Mouse (Mus musculus) limb, embryonic 14.5 days (tissue): ENCODE results near the gene Synj1. TPM values are rescaled to one million over a fixed set of nuclear protein-coding genes. Genes with fewer than 3 reads are reported as not detected.
A peak's percentile ranks its signal among the peaks of the same experiment; 100 is the strongest.

Experiments used
- ATAC-seq: fragments of 200-750 bp; cut with Nextera tagmentation; 2 replicates; pipeline ENCODE4 v1.8.0; 2017; ENCODE audit warnings: low read depth, moderate number of reproducible peaks, moderate TSS enrichment; ENCODE audit not compliant: low FRiP score
- DNase-seq: peaks from one replicate; pipeline ENCODE4 v3.0.0-alpha.2; 2015; ENCODE audit warnings: low spot score
- H3K27ac ChIP-seq: fragments of 300-500 bp; sonication (generic); replicated peaks from 2 replicates; pipeline ENCODE4 v1.5.1; 2014; ENCODE audit warnings: low read depth, mild to moderate bottlenecking, low read length, moderate library complexity, mixed read lengths
- H3K27me3 ChIP-seq: fragments of 300-500 bp; sonication (generic); 2 replicates; pipeline ENCODE4 v1.6.1; 2014; ENCODE audit warnings: low read length, mixed read lengths; ENCODE audit not compliant: control insufficient read depth, insufficient read depth
- H3K36me3 ChIP-seq: fragments of 300-500 bp; sonication (generic); 2 replicates; pipeline ENCODE4 v1.6.1; 2014; ENCODE audit warnings: mild to moderate bottlenecking, low read length, moderate library complexity, mixed read lengths; ENCODE audit not compliant: control insufficient read depth, insufficient read depth
- H3K4me1 ChIP-seq: fragments of 300-500 bp; sonication (generic); 2 replicates; pipeline ENCODE4 v1.6.1; 2014; ENCODE audit warnings: antibody characterized with exemption, low read length, mixed read lengths; ENCODE audit not compliant: control insufficient read depth, insufficient read depth
- H3K4me2 ChIP-seq: fragments of 300-500 bp; sonication (generic); replicated peaks from 2 replicates; pipeline ENCODE4 v1.6.1; 2014; ENCODE audit warnings: low read depth, mild to moderate bottlenecking, low read length, moderate library complexity; ENCODE audit not compliant: severe bottlenecking
- H3K4me3 ChIP-seq: fragments of 300-500 bp; sonication (generic); replicated peaks from 2 replicates; pipeline ENCODE4 v1.5.1; 2014; ENCODE audit warnings: low read length
- H3K9ac ChIP-seq: fragments of 300-500 bp; sonication (generic); 2 replicates; pipeline ENCODE4 v1.6.1; 2014; ENCODE audit warnings: mild to moderate bottlenecking, low read depth, low read length, moderate library complexity; ENCODE audit not compliant: severe bottlenecking
- H3K9me3 ChIP-seq: fragments of 300-500 bp; sonication (generic); 2 replicates; pipeline ENCODE4 v1.6.1; 2016; ENCODE audit warnings: low read length; ENCODE audit not compliant: control insufficient read depth
- POLR2A ChIP-seq: fragments of 200-500 bp; IDR thresholded peaks from 2 replicates; pipeline ENCODE4 v1.8.0; 2012; ENCODE audit warnings: inconsistent platforms, mild to moderate bottlenecking, moderate library complexity, borderline replicate concordance; ENCODE audit not compliant: insufficient read depth, insufficient read length; ENCODE audit errors: extremely low read depth
- WGBS: fragments of 180-500 bp; shearing (Covaris S2); extraction: QIAGEN DNeasy Blood & Tissue Kit; methylation state at CpG from one replicate; pipeline ENCODE4 v1.1.7; 2014; 5-methylcytosine and 5-hydroxymethylcytosine counted together
- polyA plus RNA-seq, 2 experiments: library from polyadenylated mRNA; depleted of rRNA in 1 of 2; stranded (reverse) in 1 of 2; unstranded in 1 of 2; fragments of >200 nt; fragmentation: Nextera tagmentation in 1 of 2; extraction: Ambion mirVana in 1 of 2; gene quantifications; 2 replicates each; pipeline versions ENCODE4 v1.2.1 to v1.2.3; 2012 to 2014

The Synj1 gene
- polyA plus RNA-seq, 2 experiments, result 14.5 to 19.2 TPM

- ATAC-seq, result no peak
These were observed 64.1 kb downstream of the Synj1 start for GRCm38 (mm10) chr16:90946977-90947376.

GRCm38 (mm10) chr16:90941246-90941645 lies 69.9 kb downstream of the Synj1 start:
- TF ChIP-seq POLR2A, result no peak
- H3K27ac ChIP-seq, result no peak overlapping the region
- WGBS, result 93% methylated on average over 7 of the region's 7 CpGs

More at GRCm38 (mm10) chr16:90946977-90947376, 64.1 kb downstream of the Synj1 start:
- no peak for DNase-seq
- no peak overlapping the region for H3K9ac ChIP-seq
- H3K27ac ChIP-seq, result no peak overlapping the region
- H3K4me1 ChIP-seq, result no peaks in the 10 kb centered on the region
- peaks cover 34% of the 10 kb centered on the region for H3K36me3 ChIP-seq
- H3K27me3 ChIP-seq, result no peaks in the 10 kb centered on the region
- no peaks in the 10 kb centered on the region for H3K9me3 ChIP-seq
- no peak for TF ChIP-seq POLR2A
- no peak overlapping the region for H3K4me2 ChIP-seq
- H3K4me3 ChIP-seq, result no peak overlapping the region
- WGBS, result 88% methylated on average over 8 of the region's 8 CpGs

GRCm38 (mm10) chr16:90934687-90935328 lies 76.3 kb downstream of the Synj1 start, which contains the start of gene Cfap298:
Gene Cfap298 (minus strand): TSS chr16:90935114.
- Histone ChIP-seq H3K4me3 (peak within 1 kb of the TSS; percentile 82), H3K9me3 (no peaks in the 10 kb centered on the region), H3K27ac (peak within 1 kb of the TSS; percentile 83), H3K4me1 (peaks cover 3% of the 10 kb centered on the region; the same call in 1 of the 2 replicates), H3K27me3 (no peaks in the 10 kb centered on the region), H3K4me2 (peak within 1 kb of the TSS; percentile 75), H3K36me3 (peaks cover 15% of the 10 kb centered on the region), H3K9ac (peak within 1 kb of the TSS; percentile 71)
- WGBS, result 0% methylated on average over 56 of the region's 56 CpGs
- DNase-seq, result peak; percentile 96
- peak; percentile 97 for ATAC-seq
- TF ChIP-seq POLR2A, result no peak

More at GRCm38 (mm10) chr16:90941246-90941645, 69.9 kb downstream of the Synj1 start:
- Histone ChIP-seq H3K4me1 (no peaks in the 10 kb centered on the region), H3K9me3 (no peaks in the 10 kb centered on the region), H3K4me2 (no peak overlapping the region), H3K36me3 (peaks cover 34% of the 10 kb centered on the region), H3K4me3 (no peak overlapping the region), H3K27me3 (no peaks in the 10 kb centered on the region), H3K9ac (no peak overlapping the region)
- no peak for DNase-seq
- no peak for ATAC-seq

GRCm38 (mm10) chr16:90934193-90934686 lies 76.9 kb downstream of the Synj1 start:
- DNase-seq (peak; percentile 52), ATAC-seq (peak; percentile 38; the same call in 1 of the 2 replicates)
- 0 out of 2 replicates have a peak, but pooled peaks have one; percentile 6 for TF ChIP-seq POLR2A
- Histone ChIP-seq H3K9ac (peak overlapping the region; percentile 71), H3K27ac (peak overlapping the region; percentile 83), H3K27me3 (no peaks in the 10 kb centered on the region), H3K4me2 (peak overlapping the region; percentile 75), H3K9me3 (no peaks in the 10 kb centered on the region), H3K4me1 (peaks cover 3% of the 10 kb centered on the region; the same call in 1 of the 2 replicates), H3K36me3 (peaks cover 15% of the 10 kb centered on the region), H3K4me3 (peak overlapping the region; percentile 82)
- WGBS, result under 1% methylated on average over 38 of the region's 38 CpGs

- DNase-seq, result peak; percentile 13
- peak overlapping the region; percentile 83 for H3K27ac ChIP-seq
These were observed 77.5 kb downstream of the Synj1 start for GRCm38 (mm10) chr16:90933534-90934176.

More at GRCm38 (mm10) chr16:90933534-90934176, 77.5 kb downstream of the Synj1 start:
- peak overlapping the region; percentile 75 for H3K4me2 ChIP-seq
- peak overlapping the region; percentile 71 for H3K9ac ChIP-seq
- WGBS, result 25% methylated on average over 13 of the region's 13 CpGs
- TF ChIP-seq POLR2A, result no peak
- no peaks in the 10 kb centered on the region for H3K27me3 ChIP-seq
- H3K4me3 ChIP-seq, result peak overlapping the region; percentile 82
- peaks cover 3% of the 10 kb centered on the region; the same call in 1 of the 2 replicates for H3K4me1 ChIP-seq
- no peak for ATAC-seq
- H3K9me3 ChIP-seq, result no peaks in the 10 kb centered on the region
- H3K36me3 ChIP-seq, result peaks cover 15% of the 10 kb centered on the region
